Mouse (Mus musculus) MN1 (cell line): ENCODE data around the gene Prame.
"Not testable (repeated sequence)": the region's sequence is repeated elsewhere in the genome, so short reads cannot be mapped to it uniquely, and the experiment has no call there.

Experiments
- DNase-seq: peaks from one replicate; pipeline ENCODE4 v3.0.0-alpha.2; 2016; ENCODE audit warnings: low spot score

Gene Prame

GRCm38 (mm10) chrX:135627605-135628004 lies at the start of gene Prame:
TSS of gene Prame (minus strand) at chrX:135627705.
- no peak for DNase-seq

- DNase-seq, result peak; percentile 42
Measured at GRCm38 (mm10) chrX:135652173-135652772, 24.8 kb upstream of the Prame start.

- peak; percentile 6 for DNase-seq
Measured at GRCm38 (mm10) chrX:135601298-135602029, 26.0 kb downstream of the Prame start.

GRCm38 (mm10) chrX:135598677-135599076 lies 28.8 kb downstream of the Prame start, which contains the start of gene Nxf7:
TSS of gene Nxf7 (minus strand) at chrX:135598777.
- DNase-seq, result no peak

- no peak for DNase-seq
Measured at GRCm38 (mm10) chrX:135598096-135598495, 29.4 kb downstream of the Prame start.

- DNase-seq, result no peak
Measured at GRCm38 (mm10) chrX:135576412-135576811, 51.1 kb downstream of the Prame start.

- DNase-seq, result not testable (repeated sequence)
Measured at GRCm38 (mm10) chrX:135574958-135575628, 52.4 kb downstream of the Prame start.

- DNase-seq, result not testable (repeated sequence)
Measured at GRCm38 (mm10) chrX:135574261-135574957, 53.1 kb downstream of the Prame start.

- peak; percentile 49 for DNase-seq
Measured at GRCm38 (mm10) chrX:135569467-135569866, 58.0 kb downstream of the Prame start.

- DNase-seq, result not testable (repeated sequence)
Measured at GRCm38 (mm10) chrX:135564934-135565333, 62.6 kb downstream of the Prame start.
